Mouse (Mus musculus) intestine, postnatal 0 days (tissue): ENCODE measurements around the gene Gtsf1l. TPM values are rescaled to one million over a fixed set of nuclear protein-coding genes. Genes with fewer than 3 reads are reported as not detected.

Experiments
- ATAC-seq: fragments of 200-750 bp; cut with Nextera tagmentation; 2 replicates; pipeline ENCODE4 v1.8.0; 2017; ENCODE audit warnings: mild to moderate bottlenecking, moderate TSS enrichment, moderate library complexity
- H3K27ac ChIP-seq: fragments of 300-500 bp; sonication (generic); 2 replicates; pipeline ENCODE4 v1.5.1; 2014; ENCODE audit warnings: mild to moderate bottlenecking, low read depth, low read length, moderate library complexity
- H3K27me3 ChIP-seq: fragments of 300-500 bp; sonication (generic); replicated peaks from 2 replicates; pipeline ENCODE4 v1.6.1; 2014; ENCODE audit warnings: low read length, mixed read lengths; ENCODE audit not compliant: control insufficient read depth, insufficient read depth
- H3K36me3 ChIP-seq: fragments of 300-500 bp; sonication (generic); 2 replicates; pipeline ENCODE4 v1.6.1; 2014; ENCODE audit warnings: mild to moderate bottlenecking, moderate library complexity; ENCODE audit not compliant: control insufficient read depth, insufficient read depth
- H3K4me1 ChIP-seq: fragments of 300-500 bp; sonication (generic); replicated peaks from 2 replicates; pipeline ENCODE4 v1.6.1; 2014; ENCODE audit warnings: antibody characterized with exemption, low read length, mixed read lengths; ENCODE audit not compliant: control insufficient read depth, insufficient read depth
- H3K4me2 ChIP-seq: fragments of 300-500 bp; sonication (generic); replicated peaks from 2 replicates; pipeline ENCODE4 v1.6.1; 2014; ENCODE audit warnings: low read depth, mild to moderate bottlenecking, moderate library complexity
- H3K4me3 ChIP-seq: fragments of 300-500 bp; sonication (generic); 2 replicates; pipeline ENCODE4 v1.5.1; 2014; ENCODE audit warnings: low read depth, low read length
- H3K9ac ChIP-seq: fragments of 300-500 bp; sonication (generic); 2 replicates; pipeline ENCODE4 v1.6.1; 2014; ENCODE audit warnings: mild to moderate bottlenecking, low read depth, low read length
- H3K9me3 ChIP-seq: fragments of 300-500 bp; sonication (generic); 2 replicates; pipeline ENCODE4 v1.6.1; 2016; ENCODE audit warnings: mixed run types; ENCODE audit not compliant: control insufficient read depth
- CTCF ChIP-seq: sonication (generic); IDR thresholded peaks from 2 replicates; pipeline ENCODE4 v1.5.1; 2016; ENCODE audit warnings: low read depth, mild to moderate bottlenecking, control low read depth, antibody characterized with exemption, moderate library complexity
- WGBS: fragments of 180-500 bp; shearing (Covaris S2); extraction: QIAGEN DNeasy Blood & Tissue Kit; methylation state at CpG from one replicate; pipeline ENCODE4 v1.1.7; 2014; 5-methylcytosine and 5-hydroxymethylcytosine counted together
- polyA plus RNA-seq: library from polyadenylated mRNA; unstranded; fragments of >200 nt; fragmentation: Nextera tagmentation; extraction: Ambion mirVana; gene quantifications from 2 replicates; pipeline ENCODE4 v1.2.1, GENCODE M21; 2015

Gene Gtsf1l
- polyA plus RNA-seq, 1 experiment from 2014 or later: not detected

DNA sequence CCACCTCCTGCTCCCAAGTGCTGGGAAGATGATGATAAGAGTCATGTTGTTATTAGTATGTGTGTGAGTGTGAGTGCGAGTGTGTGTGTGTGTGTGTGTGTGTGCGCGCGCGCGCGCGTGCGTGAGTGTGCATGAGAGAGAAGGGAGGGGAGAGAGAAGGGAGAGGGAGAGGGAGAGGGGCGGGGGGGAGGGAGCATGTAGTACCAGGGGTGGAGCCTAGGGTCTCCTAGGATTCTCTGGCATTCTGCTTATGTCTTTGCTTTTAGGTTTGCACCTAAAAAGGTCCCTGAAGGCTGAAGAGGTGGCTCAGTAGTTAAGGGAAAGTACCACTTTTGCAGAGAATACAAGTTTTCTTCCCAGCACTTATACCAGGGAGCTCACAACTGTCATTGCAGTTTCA lies 7.3 kb upstream of the Gtsf1l start:
- Histone ChIP-seq H3K9ac (no peak overlapping the region), H3K4me1 (no peaks in the 10 kb centered on the region), H3K27me3 (no peaks in the 10 kb centered on the region), H3K36me3 (no peaks in the 10 kb centered on the region), H3K4me3 (no peak overlapping the region), H3K27ac (no peak overlapping the region), H3K9me3 (no peaks in the 10 kb centered on the region), H3K4me2 (no peak overlapping the region)
- ATAC-seq: no peak
- 85% methylated on average over 10 of the region's 10 CpGs for WGBS
- TF ChIP-seq CTCF: no peak

GRCm38 (mm10) chr2:163089475-163090123 lies 1.9 kb upstream of the Gtsf1l start:
- Histone ChIP-seq H3K27ac (no peak overlapping the region), H3K27me3 (no peaks in the 10 kb centered on the region), H3K4me1 (no peaks in the 10 kb centered on the region), H3K4me3 (no peak overlapping the region), H3K4me2 (no peak overlapping the region), H3K36me3 (no peaks in the 10 kb centered on the region), H3K9ac (no peak overlapping the region), H3K9me3 (no peaks in the 10 kb centered on the region)
- no peak for ATAC-seq
- 73% methylated on average over 5 of the region's 5 CpGs for WGBS
- peak; percentile 74 for TF ChIP-seq CTCF

DNA sequence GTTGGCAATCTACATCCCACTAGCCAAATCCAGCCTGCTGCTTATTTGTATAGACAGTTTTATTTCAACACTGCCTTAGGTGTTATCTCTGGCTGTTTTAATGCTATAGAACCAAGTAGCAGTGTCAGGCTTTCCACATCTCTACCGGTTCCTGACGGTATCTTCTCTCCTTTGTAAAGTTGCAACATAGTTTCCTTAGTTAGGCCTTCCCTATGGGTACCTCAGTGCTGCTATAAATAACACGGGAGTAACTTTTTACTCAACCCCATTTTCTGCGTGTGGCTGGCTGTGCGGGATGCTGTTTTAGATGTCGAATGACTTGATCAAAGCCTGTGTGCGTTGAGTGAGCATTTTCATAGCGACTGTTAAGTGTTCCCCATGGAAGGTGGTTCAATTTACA lies 1.1 kb downstream of the Gtsf1l start:
- Histone ChIP-seq H3K27ac (no peak overlapping the region), H3K4me3 (no peak overlapping the region), H3K9ac (no peak overlapping the region), H3K9me3 (no peaks in the 10 kb centered on the region), H3K27me3 (no peaks in the 10 kb centered on the region), H3K4me2 (no peak overlapping the region), H3K36me3 (no peaks in the 10 kb centered on the region), H3K4me1 (no peaks in the 10 kb centered on the region)
- ATAC-seq: no peak
- 73% methylated on average over 8 of the region's 8 CpGs for WGBS
- TF ChIP-seq CTCF: no peak

DNA sequence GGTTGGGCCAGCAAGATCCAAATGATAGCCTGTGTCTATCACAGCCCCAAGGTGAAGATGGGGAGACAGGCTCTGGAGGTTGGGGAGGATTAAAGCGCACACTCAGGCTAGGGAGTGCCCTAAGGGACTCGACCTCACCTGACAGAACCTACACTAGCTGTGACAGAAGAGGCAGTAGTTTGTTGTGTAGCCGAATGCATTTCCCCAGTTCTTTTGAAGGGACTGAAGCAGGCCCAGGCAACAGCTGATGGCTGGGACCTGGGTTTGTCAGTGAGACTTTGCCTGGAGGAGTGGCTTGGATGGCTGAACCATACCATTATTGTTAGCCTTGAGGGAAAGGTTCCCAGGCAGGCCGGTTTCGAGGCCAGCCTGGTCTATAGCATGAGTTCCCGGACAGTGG lies 2.6 kb downstream of the Gtsf1l start:
- Histone ChIP-seq H3K36me3 (0 out of 2 replicates have a peak, but pooled peaks cover 5% of the 10 kb centered on the region), H3K4me1 (no peaks in the 10 kb centered on the region), H3K4me2 (no peak overlapping the region), H3K9ac (no peak overlapping the region), H3K4me3 (no peak overlapping the region), H3K9me3 (no peaks in the 10 kb centered on the region), H3K27me3 (no peaks in the 10 kb centered on the region), H3K27ac (no peak overlapping the region)
- 84% methylated on average over 6 of the region's 6 CpGs for WGBS
- ATAC-seq: no peak
- no peak for TF ChIP-seq CTCF

GRCm38 (mm10) chr2:163084519-163084918 lies 3.1 kb downstream of the Gtsf1l start:
- Histone ChIP-seq H3K9me3 (no peaks in the 10 kb centered on the region), H3K4me3 (no peak overlapping the region), H3K27me3 (no peaks in the 10 kb centered on the region), H3K27ac (no peak overlapping the region), H3K9ac (no peak overlapping the region), H3K4me2 (no peak overlapping the region), H3K4me1 (no peaks in the 10 kb centered on the region), H3K36me3 (peaks cover 9% of the 10 kb centered on the region; the same call in 1 of the 2 replicates)
- TF ChIP-seq CTCF: no peak
- 75% methylated on average over 3 of the region's 3 CpGs for WGBS
- ATAC-seq: no peak

DNA sequence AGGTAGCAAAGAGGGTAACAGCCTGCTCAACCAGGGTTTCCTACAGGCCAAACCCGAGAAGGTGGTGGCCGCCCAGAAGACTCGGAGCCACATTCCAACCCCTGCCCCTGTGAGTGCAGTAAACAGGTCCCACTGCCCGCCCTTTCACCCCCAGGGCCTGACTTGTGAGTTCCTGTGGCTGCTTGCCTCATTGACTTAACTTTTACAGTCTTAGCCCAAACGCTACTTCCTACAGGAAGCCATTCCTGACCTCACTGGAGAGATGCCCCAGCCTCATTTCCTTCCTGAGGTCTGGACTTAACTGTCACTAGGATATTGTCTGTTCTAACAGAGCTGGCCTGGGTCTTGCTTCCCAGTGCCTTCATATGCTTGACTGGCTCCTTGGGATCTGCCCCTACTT lies 5.1 kb downstream of the Gtsf1l start:
- no peaks in the 10 kb centered on the region for H3K4me1 ChIP-seq
- no peak for ATAC-seq
- H3K9me3 ChIP-seq: no peaks in the 10 kb centered on the region
- no peaks in the 10 kb centered on the region for H3K27me3 ChIP-seq
- no peak overlapping the region for H3K4me3 ChIP-seq
- H3K9ac ChIP-seq: no peak overlapping the region
- no peak for TF ChIP-seq CTCF
- peaks cover 18% of the 10 kb centered on the region for H3K36me3 ChIP-seq
- no peak overlapping the region for H3K27ac ChIP-seq
- WGBS: 72% methylated on average over 5 of the region's 5 CpGs
- no peak overlapping the region for H3K4me2 ChIP-seq
